Mouse (Mus musculus) B cell, adult 2 months (primary cell): ENCODE data around the gene Fam198a.

ENCODE experiments used
- DNase-seq, 2 experiments: peaks; one replicate each; pipeline ENCODE4 v3.0.0; 2022

The Fam198a gene

DNA sequence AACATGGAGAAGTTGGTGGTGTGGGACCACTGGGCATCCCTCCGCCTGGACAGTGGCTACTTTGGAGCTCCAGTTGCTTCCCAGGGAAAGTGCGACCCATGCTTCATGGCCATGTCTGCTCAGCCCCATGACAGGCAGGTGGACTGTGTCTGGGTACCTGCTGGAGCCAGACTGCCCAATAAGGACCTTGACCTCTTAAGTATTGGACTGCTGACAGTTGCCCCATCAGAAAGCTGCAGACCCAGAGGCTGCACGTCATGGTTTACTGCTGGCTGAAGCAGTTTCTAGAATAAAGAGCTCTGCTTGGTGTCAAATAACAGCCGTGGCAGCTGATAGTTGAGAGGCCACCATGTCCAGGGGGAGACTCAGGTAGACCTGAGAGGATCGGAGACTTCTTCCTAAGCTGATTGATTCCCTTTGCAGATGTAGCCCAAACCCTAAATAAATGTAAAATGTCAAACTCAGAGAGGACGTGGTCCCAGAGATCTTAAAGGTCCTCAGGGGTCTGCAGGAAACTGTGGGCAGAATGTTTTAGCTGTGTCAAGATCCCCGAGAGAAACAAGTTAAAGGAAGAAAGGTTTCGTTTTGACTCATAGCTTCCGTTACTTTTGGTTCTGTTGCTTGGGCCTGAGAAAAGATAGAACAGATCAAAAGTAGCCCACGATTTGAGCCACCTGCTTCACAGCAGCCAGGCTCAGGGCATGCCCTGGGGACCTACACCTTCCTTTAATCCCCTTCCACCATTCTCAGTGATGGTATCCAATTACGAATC, 24.0 kb upstream of the Fam198a start:
- DNase-seq, result peak; percentile 44 to 49

- no peak for DNase-seq
Measured at GRCm38 (mm10) chr9:121927721-121928120, 23.1 kb upstream of the Fam198a start.

DNA sequence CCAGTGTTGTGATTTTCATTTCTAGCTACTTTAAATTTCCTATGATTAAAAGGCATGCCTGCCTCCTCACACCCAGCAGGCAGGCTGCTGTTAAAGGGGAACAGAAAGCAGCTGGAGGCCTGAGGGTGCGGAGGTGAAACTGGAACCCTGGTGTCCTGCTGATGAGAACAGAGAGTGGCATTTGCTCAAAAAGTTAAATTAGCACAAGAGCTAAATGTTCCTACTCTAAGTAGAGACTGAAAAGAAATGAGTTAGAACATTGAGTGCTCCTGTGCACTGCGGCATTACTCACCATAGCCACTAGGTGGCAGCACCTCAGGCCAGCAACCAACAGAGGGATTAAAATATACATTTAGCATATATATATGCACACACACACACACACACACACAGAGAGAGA, 22.3 kb upstream of the Fam198a start:
- DNase-seq, result peak; percentile 77 to 78

DNA sequence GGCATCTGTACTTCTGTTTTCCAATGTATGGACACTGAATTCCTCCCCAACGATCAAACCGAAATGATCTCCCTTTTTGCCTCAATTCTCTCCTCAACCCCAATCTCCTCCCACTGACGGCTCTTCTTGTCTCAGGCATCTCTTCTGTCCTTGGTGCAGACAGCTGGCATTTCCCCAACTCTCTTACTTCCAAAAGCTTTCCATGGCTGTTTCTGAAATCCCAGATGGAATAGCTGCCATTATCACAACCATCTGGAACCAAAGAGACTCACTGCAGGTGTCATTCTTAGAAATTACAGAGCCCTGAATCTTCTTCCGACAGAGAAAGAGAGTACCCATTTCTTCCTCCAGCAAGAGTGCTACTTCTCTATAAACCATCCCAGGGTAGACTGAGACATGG, 15.9 kb upstream of the Fam198a start:
- DNase-seq, result no peak

- no peak for DNase-seq
Measured at GRCm38 (mm10) chr9:121936952-121937351, 13.8 kb upstream of the Fam198a start.

- DNase-seq, result peak; percentile 39 to 43
Measured at GRCm38 (mm10) chr9:121937451-121937864, 13.3 kb upstream of the Fam198a start.

- no peak for DNase-seq
Measured at GRCm38 (mm10) chr9:121937944-121938355, 12.8 kb upstream of the Fam198a start.

DNA sequence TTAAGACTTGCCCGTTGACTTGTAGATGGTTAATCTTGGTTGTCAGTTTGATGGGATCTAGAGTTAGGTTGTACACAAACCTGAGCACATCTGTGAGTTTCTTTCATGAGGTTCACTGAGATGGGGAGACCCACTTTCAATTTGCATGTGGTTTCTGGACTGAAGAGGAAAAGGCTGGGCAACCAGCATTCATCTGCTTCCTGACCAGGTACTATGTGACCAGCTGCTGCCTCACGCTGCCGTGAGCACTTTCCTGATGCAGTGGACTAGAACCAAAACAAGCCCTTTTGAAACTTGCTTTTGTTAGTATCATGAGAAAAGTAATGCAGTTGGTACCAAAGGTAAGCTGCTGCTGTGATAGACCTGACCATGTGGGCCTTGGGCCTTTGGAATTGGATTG, 7.8 kb upstream of the Fam198a start:
- DNase-seq, result peak; percentile 41 to 46

DNA sequence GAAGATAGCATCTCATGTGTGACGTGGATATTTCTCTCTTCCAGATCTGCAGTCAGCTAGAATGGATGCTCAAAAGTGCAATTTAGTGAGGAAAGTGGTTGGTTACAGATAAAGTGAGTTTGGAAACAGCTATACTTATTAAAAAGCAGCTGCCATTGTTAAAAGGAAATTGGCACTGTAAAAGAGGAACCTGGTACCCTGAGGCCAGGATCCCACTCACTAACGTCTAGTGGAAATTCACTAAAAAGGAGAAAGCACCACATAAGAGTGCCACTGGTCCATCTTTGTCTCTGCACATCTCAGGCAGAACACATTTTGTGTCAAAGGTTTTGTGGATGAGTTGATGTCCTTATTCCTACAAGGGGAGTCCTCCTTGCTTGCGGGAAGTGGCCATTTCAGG, 7.2 kb upstream of the Fam198a start:
- DNase-seq, result peak in 1 of 2 experiments; percentile 38

GRCm38 (mm10) chr9:121947784-121948183, 3.0 kb upstream of the Fam198a start:
- DNase-seq, result peak in 1 of 2 experiments; percentile 15

- DNase-seq, result no peak
Measured at GRCm38 (mm10) chr9:121948431-121948830, 2.4 kb upstream of the Fam198a start.

GRCm38 (mm10) chr9:121951114-121951423, 281 bp downstream of the Fam198a start:
- DNase-seq, result no peak

GRCm38 (mm10) chr9:121952596-121952995, 1.8 kb downstream of the Fam198a start:
- DNase-seq, result no peak

DNA sequence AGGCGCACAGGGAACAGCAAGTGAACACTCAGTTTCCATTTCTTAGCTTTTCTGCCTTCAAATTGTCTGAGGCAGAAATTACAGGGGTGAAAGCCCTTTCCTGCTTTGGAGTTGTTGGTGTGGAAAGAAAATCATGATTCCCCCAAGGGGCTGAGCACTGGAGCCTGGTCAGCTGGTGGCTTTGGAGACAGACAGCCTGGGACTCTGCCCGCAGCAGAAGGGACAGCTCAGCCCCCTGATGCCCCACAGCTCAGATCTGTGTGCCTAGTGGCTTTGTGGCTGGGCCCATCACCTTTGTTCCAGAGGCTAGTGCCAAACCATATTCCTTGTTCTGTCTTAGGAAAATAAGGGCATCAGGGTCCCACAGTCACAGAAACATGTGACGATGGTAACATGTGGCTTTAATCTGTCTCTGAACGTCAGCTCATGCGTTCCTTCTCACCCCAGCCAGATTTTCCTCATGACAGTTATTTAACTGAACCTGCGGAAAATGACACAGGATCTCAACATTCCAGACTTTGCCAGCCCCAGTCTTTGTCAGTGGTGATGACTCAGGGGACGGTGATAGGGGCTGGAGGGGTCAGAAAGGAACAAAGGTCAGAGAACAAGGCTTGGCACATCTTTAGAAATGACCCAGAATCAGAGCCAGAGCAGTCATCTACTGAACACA, 9.3 kb downstream of the Fam198a start:
- no peak for DNase-seq

DNA sequence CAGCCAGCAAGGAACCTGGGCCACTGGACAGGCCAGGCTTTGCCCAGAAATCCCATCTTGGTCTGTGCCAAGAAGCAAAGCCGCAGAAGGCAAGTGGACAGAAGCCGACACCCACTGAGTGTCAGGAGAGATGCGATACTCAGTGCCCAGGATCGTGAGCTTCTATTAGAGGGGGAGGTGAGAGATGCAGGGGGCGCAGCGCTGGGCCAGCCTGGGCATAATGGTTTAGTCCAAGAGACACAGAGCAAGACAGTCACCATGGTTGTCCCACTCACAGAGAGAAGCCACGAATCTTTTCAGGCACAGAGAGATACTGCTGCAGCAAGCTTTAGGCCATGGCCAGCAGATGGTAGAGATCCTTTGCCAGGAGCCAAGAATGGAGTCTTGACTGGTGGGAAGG, 14.2 kb downstream of the Fam198a start:
- DNase-seq, result no peak

- DNase-seq, result no peak
Measured at GRCm38 (mm10) chr9:121968258-121968657, 17.5 kb downstream of the Fam198a start.

GRCm38 (mm10) chr9:121969841-121970381, 19.1 kb downstream of the Fam198a start:
- no peak for DNase-seq

DNA sequence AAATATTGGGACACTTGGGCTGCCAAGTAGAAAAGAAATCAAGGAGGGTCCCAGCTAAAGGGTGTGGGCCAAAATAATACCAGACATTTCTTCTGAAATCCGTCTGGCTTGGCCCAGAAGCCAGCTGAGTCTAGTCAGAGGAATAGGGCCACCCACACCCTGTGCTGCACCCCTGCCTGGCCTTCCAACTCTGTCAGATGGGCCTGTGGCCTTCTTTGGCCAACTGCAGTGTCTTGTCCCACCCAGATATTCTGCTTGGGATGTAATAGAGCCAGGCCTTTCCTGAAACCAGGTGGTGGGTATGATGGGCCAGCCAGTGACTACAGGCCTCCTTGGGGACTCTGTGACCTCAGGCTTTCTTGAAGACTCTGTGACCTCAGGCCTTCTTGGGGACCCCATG, 22.4 kb downstream of the Fam198a start:
- no peak for DNase-seq

- DNase-seq, result no peak
Measured at GRCm38 (mm10) chr9:121974141-121974986, 23.6 kb downstream of the Fam198a start.

GRCm38 (mm10) chr9:121975321-121975720, 24.5 kb downstream of the Fam198a start:
- DNase-seq, result no peak

DNA sequence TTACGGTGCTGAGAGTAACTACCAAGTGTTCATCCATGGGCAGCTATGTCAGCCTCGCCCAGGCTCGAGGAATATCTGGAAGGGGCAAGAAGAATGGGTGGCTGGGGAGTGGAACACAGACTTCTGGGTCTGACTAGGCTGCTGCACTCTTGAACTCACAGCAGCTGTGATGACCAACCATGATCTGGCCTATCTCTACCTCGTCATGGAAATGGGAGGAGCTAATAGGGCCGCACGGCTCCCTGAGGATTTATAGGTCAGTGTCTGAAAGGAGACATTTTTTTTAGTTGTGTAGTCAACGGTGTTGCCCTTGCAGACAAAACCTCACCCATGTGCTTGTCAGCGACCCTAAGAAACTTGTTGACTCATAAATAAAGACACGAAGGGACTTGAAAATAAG, 30.3 kb downstream of the Fam198a start:
- no peak for DNase-seq

DNA sequence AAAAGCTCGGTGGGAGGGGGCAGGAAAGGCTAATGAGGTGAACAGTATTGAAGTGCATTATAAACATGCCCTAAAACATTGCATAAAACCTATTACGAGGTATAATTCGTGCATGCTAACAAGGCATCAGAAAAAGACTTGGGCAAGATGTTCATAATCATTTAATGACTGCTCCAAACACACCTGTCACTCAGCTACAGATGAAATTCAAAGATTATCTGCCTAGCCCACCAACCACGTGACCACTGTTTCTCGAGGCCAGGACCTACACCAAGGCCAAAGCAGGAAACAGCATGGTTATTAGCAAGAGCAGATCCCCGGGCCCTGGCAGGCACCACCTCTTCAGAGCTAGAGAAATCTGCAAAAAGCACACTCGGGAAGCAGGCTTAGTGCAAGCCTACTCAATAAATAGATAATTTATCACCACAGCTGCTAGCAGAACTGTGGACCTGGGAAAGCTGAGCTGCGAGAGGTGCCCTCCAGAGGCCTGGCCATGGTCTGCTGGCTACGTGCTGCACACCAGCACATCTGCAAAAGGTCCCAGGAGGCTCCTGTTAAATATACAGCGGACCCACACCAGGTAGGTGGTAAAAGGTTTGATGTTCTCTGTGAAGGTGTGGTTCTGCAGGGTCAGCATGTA, 30.8 kb downstream of the Fam198a start:
- DNase-seq, result no peak

DNA sequence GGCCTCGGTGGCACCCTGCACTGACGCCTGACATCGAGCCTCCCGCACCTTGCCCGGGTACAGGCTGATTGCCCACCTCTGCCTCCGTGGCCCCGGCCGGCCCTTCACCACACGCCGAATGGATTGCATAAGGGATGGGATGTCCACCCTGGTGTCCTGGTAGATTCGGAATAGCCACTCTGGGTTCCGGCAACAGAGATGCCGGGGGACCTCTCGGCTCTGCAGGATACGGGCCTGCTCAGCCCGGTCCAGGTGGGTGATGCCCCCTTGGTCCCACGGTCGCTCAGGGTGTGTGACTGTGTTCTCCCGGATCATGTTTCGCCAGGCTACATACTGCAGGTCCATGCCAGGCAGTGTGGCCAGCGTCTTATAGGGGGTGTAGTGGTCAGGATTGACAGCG, 31.4 kb downstream of the Fam198a start:
- DNase-seq, result no peak
